Mouse (Mus musculus) lung, embryonic 16.5 days (tissue): ENCODE measurements around the gene Ubald2. TPM values are rescaled to one million over a fixed set of nuclear protein-coding genes. Genes with fewer than 3 reads are reported as not detected.

Experiments used
- ATAC-seq: fragments of 200-750 bp; cut with Nextera tagmentation; 2 replicates; pipeline ENCODE4 v1.8.0; 2017; ENCODE audit warnings: low read depth, mild to moderate bottlenecking, moderate library complexity
- H3K27ac ChIP-seq: fragments of 300-500 bp; sonication (generic); 2 replicates; pipeline ENCODE4 v1.5.1; 2014; ENCODE audit warnings: mild to moderate bottlenecking, control low read depth, low read length
- H3K27me3 ChIP-seq: fragments of 300-500 bp; sonication (generic); 2 replicates; pipeline ENCODE4 v1.6.1; 2014; ENCODE audit warnings: low read depth, low read length, mixed read lengths; ENCODE audit not compliant: control insufficient read depth, insufficient read depth
- H3K36me3 ChIP-seq: fragments of 300-500 bp; sonication (generic); 2 replicates; pipeline ENCODE4 v1.6.1; 2014; ENCODE audit warnings: low read length; ENCODE audit not compliant: control insufficient read depth, insufficient read depth
- H3K4me1 ChIP-seq: fragments of 300-500 bp; sonication (generic); replicated peaks from 2 replicates; pipeline ENCODE4 v1.6.1; 2014; ENCODE audit warnings: low read length, mixed read lengths; ENCODE audit not compliant: control insufficient read depth, insufficient read depth
- H3K4me2 ChIP-seq: fragments of 300-500 bp; sonication (generic); 2 replicates; pipeline ENCODE4 v1.6.1; 2014; ENCODE audit warnings: low read depth, low read length, control low read depth
- H3K4me3 ChIP-seq: fragments of 300-500 bp; sonication (generic); 2 replicates; pipeline ENCODE4 v1.5.1; 2014; ENCODE audit warnings: mild to moderate bottlenecking, low read length, control low read depth
- H3K9ac ChIP-seq: fragments of 300-500 bp; sonication (generic); 2 replicates; pipeline ENCODE4 v1.6.1; 2014; ENCODE audit warnings: low read length, control low read depth
- H3K9me3 ChIP-seq: fragments of 300-500 bp; sonication (generic); 2 replicates; pipeline ENCODE4 v1.6.1; 2016; ENCODE audit warnings: low read length; ENCODE audit not compliant: control insufficient read depth
- WGBS: fragments of 180-500 bp; shearing (Covaris S2); extraction: QIAGEN DNeasy Blood & Tissue Kit; methylation state at CpG from one replicate; pipeline ENCODE4 v1.1.7; 2014; 5-methylcytosine and 5-hydroxymethylcytosine counted together
- polyA plus RNA-seq: library from polyadenylated mRNA; unstranded; fragments of >200 nt; fragmentation: Nextera tagmentation; extraction: Ambion mirVana; gene quantifications from 2 replicates; pipeline ENCODE4 v1.2.1, GENCODE M21; 2015

Ubald2 gene
- polyA plus RNA-seq, 1 experiment from 2014 or later = 43.2 TPM

- H3K36me3 ChIP-seq = no peaks in the 10 kb centered on the region
- no peaks in the 10 kb centered on the region for H3K27me3 ChIP-seq
- peaks cover 33% of the 10 kb centered on the region for H3K4me1 ChIP-seq
- peak overlapping the region; percentile 7; the same call in 1 of the 2 replicates for H3K27ac ChIP-seq
- H3K4me3 ChIP-seq = no peak overlapping the region
- H3K4me2 ChIP-seq = peak overlapping the region; percentile 41
- no peak for ATAC-seq
- H3K9me3 ChIP-seq = no peaks in the 10 kb centered on the region
- 33% methylated on average over 11 of the region's 11 CpGs for WGBS
- peak overlapping the region; percentile 51 for H3K9ac ChIP-seq
These were observed 2.3 kb upstream of the Ubald2 start for GRCm38 (mm10) chr11:116431428-116432077.

- Histone ChIP-seq H3K27me3 (no peaks in the 10 kb centered on the region), H3K4me1 (peaks cover 38% of the 10 kb centered on the region), H3K4me3 (no peak overlapping the region), H3K9me3 (no peaks in the 10 kb centered on the region), H3K36me3 (no peaks in the 10 kb centered on the region; the same call in 1 of the 2 replicates), H3K9ac (no peak overlapping the region; the same call in 1 of the 2 replicates), H3K27ac (no peak overlapping the region), H3K4me2 (no peak overlapping the region)
- ATAC-seq = no peak
- WGBS = 44% methylated on average over 6 of the region's 6 CpGs
These were observed 1.8 kb upstream of the Ubald2 start for GRCm38 (mm10) chr11:116432127-116432526.

- Histone ChIP-seq H3K4me1 (peaks cover 41% of the 10 kb centered on the region), H3K27ac (peak overlapping the region; percentile 30; the same call in 1 of the 2 replicates), H3K27me3 (no peaks in the 10 kb centered on the region), H3K9ac (no peak overlapping the region), H3K4me3 (no peak overlapping the region), H3K4me2 (no peak overlapping the region), H3K9me3 (no peaks in the 10 kb centered on the region), H3K36me3 (peaks cover 5% of the 10 kb centered on the region)
- ATAC-seq = no peak
- WGBS = 56% methylated on average over 8 of the region's 8 CpGs
These were observed 1.1 kb upstream of the Ubald2 start for GRCm38 (mm10) chr11:116432593-116433355.

DNA sequence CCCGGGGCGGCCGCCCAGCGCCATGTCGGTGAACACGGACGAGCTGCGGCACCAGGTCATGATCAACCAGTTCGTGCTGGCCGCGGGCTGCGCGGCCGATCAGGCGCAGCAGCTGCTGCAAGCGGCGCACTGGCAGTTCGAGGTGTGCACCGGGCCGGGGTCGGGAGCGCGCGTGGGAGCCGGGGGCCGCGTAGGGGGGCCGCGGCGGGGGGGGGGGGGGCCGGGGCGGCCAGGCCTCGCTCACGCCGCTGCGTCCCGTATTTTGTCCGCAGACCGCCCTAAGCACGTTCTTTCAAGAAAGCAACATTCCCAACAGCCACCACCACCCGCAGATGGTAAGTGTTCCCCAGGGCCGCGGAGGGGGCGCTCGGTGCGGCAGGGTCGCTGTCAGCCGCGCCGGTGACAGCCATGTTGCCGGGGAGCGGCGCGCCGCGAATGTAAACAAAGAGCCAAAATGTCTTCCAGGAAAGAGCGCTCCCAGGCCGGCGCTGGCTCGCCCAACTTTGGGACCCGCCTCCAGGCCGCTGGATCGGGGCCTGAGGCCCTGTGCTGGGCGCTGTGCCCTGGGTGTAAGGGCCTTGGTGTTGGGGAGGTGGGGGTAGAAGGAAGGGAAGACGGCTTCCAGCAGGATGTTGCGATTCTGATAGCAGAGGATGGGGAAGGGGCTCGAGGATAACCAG lies 533 bp downstream of the Ubald2 start:
- Histone ChIP-seq H3K9me3 (no peaks in the 10 kb centered on the region), H3K4me3 (peak overlapping the region; percentile 72), H3K9ac (peak overlapping the region; percentile 84), H3K4me2 (peak overlapping the region; percentile 68), H3K4me1 (peaks cover 34% of the 10 kb centered on the region), H3K27me3 (no peaks in the 10 kb centered on the region), H3K27ac (peak overlapping the region; percentile 93), H3K36me3 (peaks cover 6% of the 10 kb centered on the region)
- ATAC-seq = peak; percentile 27
- under 1% methylated on average over 40 of the region's 67 CpGs for WGBS

- H3K27ac ChIP-seq = peak overlapping the region; percentile 93
- peak overlapping the region; percentile 72 for H3K4me3 ChIP-seq
- ATAC-seq = no peak
- no peaks in the 10 kb centered on the region for H3K27me3 ChIP-seq
- peak overlapping the region; percentile 84 for H3K9ac ChIP-seq
- 48% methylated on average over 12 of the region's 12 CpGs for WGBS
- peak overlapping the region; percentile 68 for H3K4me2 ChIP-seq
- peaks cover 32% of the 10 kb centered on the region for H3K4me1 ChIP-seq
- peaks cover 6% of the 10 kb centered on the region for H3K36me3 ChIP-seq
- H3K9me3 ChIP-seq = no peaks in the 10 kb centered on the region
These were observed 1.3 kb downstream of the Ubald2 start for GRCm38 (mm10) chr11:116434967-116435752.

DNA sequence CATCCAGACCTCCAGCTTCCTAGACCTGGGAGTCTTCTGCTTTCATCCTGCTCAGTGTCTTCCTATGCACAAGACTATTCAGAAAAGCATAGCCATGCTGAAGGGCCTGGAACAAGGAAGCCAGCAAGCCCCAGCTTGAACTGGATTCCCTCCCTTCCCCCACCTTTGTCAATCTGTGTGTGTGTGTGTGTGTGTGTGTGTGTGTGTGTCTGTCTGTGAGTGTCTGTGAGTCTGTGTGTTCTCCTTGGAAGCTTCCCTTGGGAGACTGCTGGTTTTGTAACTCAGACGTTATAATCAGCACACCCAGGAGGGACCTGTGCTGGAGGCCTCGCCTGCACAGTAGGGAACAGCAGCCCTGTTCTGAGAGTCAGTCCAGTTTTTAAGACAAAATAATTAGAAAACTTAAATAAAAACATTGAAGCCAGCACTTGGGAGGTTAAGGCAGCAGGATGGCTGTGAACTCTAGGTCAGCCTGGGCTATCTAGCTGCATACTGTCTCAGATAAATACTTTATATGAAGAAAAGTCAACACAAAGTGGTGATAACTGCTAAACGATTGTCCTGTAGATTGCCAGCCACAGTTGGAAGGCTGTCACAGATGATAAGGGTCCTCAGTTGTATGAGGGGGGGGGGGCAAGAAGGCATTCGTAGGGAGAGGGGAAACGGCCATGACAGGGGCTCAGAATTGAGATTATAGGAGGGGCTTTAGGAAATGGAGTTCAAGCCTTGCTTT lies 2.3 kb downstream of the Ubald2 start:
- Histone ChIP-seq H3K4me1 (peaks cover 34% of the 10 kb centered on the region), H3K9ac (0 out of 2 replicates have a peak overlapping the region, but pooled peaks have one; percentile 0), H3K9me3 (no peaks in the 10 kb centered on the region), H3K4me3 (peak overlapping the region; percentile 7), H3K4me2 (peak overlapping the region; percentile 68), H3K27me3 (no peaks in the 10 kb centered on the region), H3K27ac (0 out of 2 replicates have a peak overlapping the region, but pooled peaks have one; percentile 24), H3K36me3 (peaks cover 6% of the 10 kb centered on the region)
- 21% methylated on average over 5 of the region's 5 CpGs for WGBS
- ATAC-seq = no peak

DNA sequence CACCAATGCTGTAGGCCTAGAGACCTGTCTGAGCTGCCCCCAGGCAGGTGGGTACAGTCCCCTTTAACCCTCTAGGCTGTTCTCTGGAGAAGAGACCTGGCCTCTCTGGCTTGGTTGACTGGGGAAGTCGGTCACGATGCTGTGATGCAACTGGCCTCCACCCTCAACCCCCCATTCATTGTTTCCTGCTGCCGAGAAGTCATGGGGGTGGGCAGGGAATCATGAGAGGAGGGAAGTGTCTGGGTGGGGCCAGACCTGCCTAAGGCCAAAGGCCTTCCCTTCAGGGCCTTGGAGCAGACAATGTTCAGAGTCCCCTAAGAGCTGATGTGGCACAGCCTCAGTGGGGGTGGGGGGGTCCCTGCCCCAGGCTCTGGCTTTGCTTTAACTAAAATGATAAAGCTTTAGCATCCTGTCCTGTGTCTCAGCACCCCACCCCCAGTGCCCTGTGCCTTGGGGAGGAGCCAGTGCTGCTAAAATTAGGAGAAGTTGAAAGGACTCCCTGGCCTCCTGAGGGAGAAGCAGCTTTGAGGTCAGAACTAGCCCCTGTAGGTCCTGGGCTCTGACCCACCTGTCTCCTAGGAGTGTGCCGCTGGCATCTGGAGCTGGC lies 2.9 kb downstream of the Ubald2 start:
- Histone ChIP-seq H3K27ac (0 out of 2 replicates have a peak overlapping the region, but pooled peaks have one; percentile 24), H3K4me3 (no peak overlapping the region), H3K27me3 (no peaks in the 10 kb centered on the region), H3K4me1 (peaks cover 34% of the 10 kb centered on the region), H3K4me2 (peak overlapping the region; percentile 68), H3K36me3 (peaks cover 6% of the 10 kb centered on the region), H3K9me3 (no peaks in the 10 kb centered on the region), H3K9ac (peak overlapping the region; percentile 45)
- no peak for ATAC-seq
- 46% methylated on average over 4 of the region's 4 CpGs for WGBS

- Histone ChIP-seq H3K27me3 (no peaks in the 10 kb centered on the region), H3K4me3 (no peak overlapping the region), H3K9me3 (no peaks in the 10 kb centered on the region), H3K36me3 (peaks cover 6% of the 10 kb centered on the region), H3K4me2 (no peak overlapping the region), H3K27ac (no peak overlapping the region), H3K4me1 (peaks cover 30% of the 10 kb centered on the region), H3K9ac (peak overlapping the region; percentile 22; the same call in 1 of the 2 replicates)
- no peak for ATAC-seq
- WGBS = 79% methylated on average over 11 of the region's 11 CpGs
These were observed 3.6 kb downstream of the Ubald2 start for GRCm38 (mm10) chr11:116437541-116437940.
